Mouse (Mus musculus): Measurements from ENCODE around the gene Sardh. TPM values are rescaled to one million over a fixed set of nuclear protein-coding genes. Genes with fewer than 3 reads are reported as not detected.

The Sardh gene
- total RNA-seq, 1 experiment = 0.89 TPM

DNA sequence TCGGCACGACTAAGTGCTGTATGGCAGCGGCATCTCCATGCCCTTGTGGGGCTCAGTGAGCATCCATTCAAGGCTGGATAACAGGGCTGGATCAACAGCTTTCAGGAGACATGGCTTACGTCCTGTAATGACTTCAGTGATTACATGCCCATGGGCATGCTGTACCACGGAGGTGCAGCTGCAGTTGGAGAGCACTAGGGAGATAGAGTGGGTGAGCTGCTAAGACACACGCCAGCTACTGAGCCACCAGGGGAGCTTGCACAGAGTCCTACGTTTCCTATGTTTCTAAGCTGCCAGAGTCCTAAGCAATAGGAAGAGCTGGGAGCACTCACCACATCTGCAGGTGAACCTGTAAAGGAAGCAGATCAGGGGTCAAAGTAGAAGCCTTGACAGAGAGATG, 30.7 kb upstream of the Sardh start:
- no peak for TF ChIP-seq MAFK (IDR thresholded peaks at IDR 0.05; ENCODE audit: insufficient read depth, low read depth, low read length)
- TF ChIP-seq HCFC1 (IDR thresholded peaks at IDR 0.05; ENCODE audit: borderline replicate concordance, insufficient read depth, low read length) = no peak
- TF ChIP-seq CHD2 (IDR thresholded peaks at IDR 0.05; ENCODE audit: low read depth, low read length) = no peak
- no peak for TF ChIP-seq ZC3H11A (IDR thresholded peaks at IDR 0.05; ENCODE audit: borderline replicate concordance, low read depth, low read length)
- TF ChIP-seq ZNF384 (IDR thresholded peaks at IDR 0.05; ENCODE audit: low read depth, low read length) = no peak
- Histone ChIP-seq H3K36me3 (ENCODE audit: control insufficient read depth, insufficient read depth, low read length, poor library complexity, severe bottlenecking) (peaks cover 16% of the 10 kb centered on the region), H3K9ac (ENCODE audit: insufficient read depth, low read depth, low read length, poor library complexity, severe bottlenecking) (no peak overlapping the region), H3K27ac (ENCODE audit: insufficient read depth, low read depth, low read length, poor library complexity, severe bottlenecking) (no peak overlapping the region), H3K4me1 (ENCODE audit: control insufficient read depth in 2 of 2, insufficient read depth in 2 of 2, low read length in 2 of 2, poor library complexity in 1 of 2) (no peaks in the 10 kb centered on the region), H3K9me3 (ENCODE audit: control insufficient read depth, insufficient read depth, low read depth, low read length) (no peaks in the 10 kb centered on the region), H3K4me3 (ENCODE audit: insufficient read depth in 1 of 2, low read depth in 1 of 2, low read length in 2 of 2, poor library complexity in 1 of 2, severe bottlenecking in 1 of 2) (no peak overlapping the region)
- in situ Hi-C loops (cut with MboI; ENCODE audit: low sequenced_read_pairs in 2 of 2, unreplicated experiment in 2 of 2) = loop anchor here (25.0 kb wide), 1 partner anchor 483 kb away; no protein-coding TSS in a partner anchor
- DNase-seq (ENCODE audit: low read depth, low spot score) = no peak

DNA sequence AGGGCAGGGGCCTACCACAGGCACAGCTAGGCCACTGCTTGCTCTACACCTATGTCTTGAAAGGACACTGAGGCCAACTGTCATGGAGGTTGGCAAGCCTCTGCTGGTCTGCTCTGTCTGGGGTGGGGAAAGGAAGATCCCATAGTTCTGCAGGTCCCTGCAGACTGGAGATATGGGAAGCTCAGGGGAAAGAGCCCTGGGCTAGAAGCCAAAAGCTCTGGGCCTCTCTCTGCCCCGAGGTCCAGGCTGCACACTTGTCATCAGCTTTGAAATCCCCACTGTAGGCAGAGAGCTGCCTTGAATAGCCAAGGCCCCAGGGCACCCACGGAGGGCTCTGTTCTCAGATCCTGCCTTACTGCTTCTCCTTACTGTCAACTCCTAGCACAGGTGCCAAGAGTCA, 20.2 kb upstream of the Sardh start:
- in situ Hi-C loops (cut with MboI; ENCODE audit: low sequenced_read_pairs in 2 of 2, unreplicated experiment in 2 of 2) = no loop called here
- H3K4me3 ChIP-seq (ENCODE audit: insufficient read depth in 1 of 2, low read depth in 1 of 2, low read length in 2 of 2, poor library complexity in 1 of 2, severe bottlenecking in 1 of 2) = no peak overlapping the region
- H3K9ac ChIP-seq (ENCODE audit: insufficient read depth, low read depth, low read length, poor library complexity, severe bottlenecking) = no peak overlapping the region
- no peak for DNase-seq (ENCODE audit: low read depth, low spot score)
- no peak for TF ChIP-seq CHD2 (IDR thresholded peaks at IDR 0.05; ENCODE audit: low read depth, low read length)
- TF ChIP-seq HCFC1 (IDR thresholded peaks at IDR 0.05; ENCODE audit: borderline replicate concordance, insufficient read depth, low read length) = no peak
- no peak for TF ChIP-seq MAFK (IDR thresholded peaks at IDR 0.05; ENCODE audit: insufficient read depth, low read depth, low read length)
- TF ChIP-seq ZNF384 (IDR thresholded peaks at IDR 0.05; ENCODE audit: low read depth, low read length) = no peak
- TF ChIP-seq ZC3H11A (IDR thresholded peaks at IDR 0.05; ENCODE audit: borderline replicate concordance, low read depth, low read length) = no peak
- no peak overlapping the region for H3K27ac ChIP-seq (ENCODE audit: insufficient read depth, low read depth, low read length, poor library complexity, severe bottlenecking)
- no peaks in the 10 kb centered on the region for H3K4me1 ChIP-seq (ENCODE audit: control insufficient read depth in 2 of 2, insufficient read depth in 2 of 2, low read length in 2 of 2, poor library complexity in 1 of 2)
- peaks cover 11% of the 10 kb centered on the region; the same call in 1 of the 2 replicates for H3K36me3 ChIP-seq (ENCODE audit: control insufficient read depth, insufficient read depth, low read length, poor library complexity, severe bottlenecking)
- H3K9me3 ChIP-seq (ENCODE audit: control insufficient read depth, insufficient read depth, low read depth, low read length) = no peaks in the 10 kb centered on the region

DNA sequence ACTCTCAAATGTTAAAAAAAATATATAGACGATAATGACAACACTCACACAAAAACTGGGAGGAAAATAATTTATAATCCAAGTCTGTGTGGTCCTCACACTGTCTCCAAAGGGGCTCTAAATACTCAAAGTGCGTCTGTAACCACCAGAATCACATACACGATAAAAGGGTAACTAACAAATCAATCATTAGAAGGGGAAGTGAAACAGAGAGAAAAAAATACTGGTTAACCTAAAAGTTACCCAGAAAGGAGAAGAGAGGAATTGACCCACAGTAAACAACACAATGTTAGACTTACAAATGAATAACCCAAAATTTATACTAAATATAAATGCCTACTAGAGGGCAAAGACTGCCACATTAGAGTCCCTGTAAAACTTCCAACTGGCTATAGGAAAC, 17.7 kb upstream of the Sardh start:
- H3K36me3 ChIP-seq (ENCODE audit: control insufficient read depth, insufficient read depth, low read length, poor library complexity, severe bottlenecking) = peaks cover 3% of the 10 kb centered on the region; the same call in 1 of the 2 replicates
- in situ Hi-C loops (cut with MboI; ENCODE audit: low sequenced_read_pairs in 2 of 2, unreplicated experiment in 2 of 2) = no loop called here
- no peak overlapping the region for H3K9ac ChIP-seq (ENCODE audit: insufficient read depth, low read depth, low read length, poor library complexity, severe bottlenecking)
- no peaks in the 10 kb centered on the region for H3K9me3 ChIP-seq (ENCODE audit: control insufficient read depth, insufficient read depth, low read depth, low read length)
- no peak for DNase-seq (ENCODE audit: low read depth, low spot score)
- H3K27ac ChIP-seq (ENCODE audit: insufficient read depth, low read depth, low read length, poor library complexity, severe bottlenecking) = no peak overlapping the region
- H3K4me1 ChIP-seq (ENCODE audit: control insufficient read depth in 2 of 2, insufficient read depth in 2 of 2, low read length in 2 of 2, poor library complexity in 1 of 2) = no peaks in the 10 kb centered on the region
- no peak overlapping the region for H3K4me3 ChIP-seq (ENCODE audit: insufficient read depth in 1 of 2, low read depth in 1 of 2, low read length in 2 of 2, poor library complexity in 1 of 2, severe bottlenecking in 1 of 2)
- TF ChIP-seq MAFK (IDR thresholded peaks at IDR 0.05; ENCODE audit: insufficient read depth, low read depth, low read length) (no peak), HCFC1 (IDR thresholded peaks at IDR 0.05; ENCODE audit: borderline replicate concordance, insufficient read depth, low read length) (no peak), ZC3H11A (IDR thresholded peaks at IDR 0.05; ENCODE audit: borderline replicate concordance, low read depth, low read length) (no peak), ZNF384 (IDR thresholded peaks at IDR 0.05; ENCODE audit: low read depth, low read length) (no peak), CHD2 (IDR thresholded peaks at IDR 0.05; ENCODE audit: low read depth, low read length) (no peak)

DNA sequence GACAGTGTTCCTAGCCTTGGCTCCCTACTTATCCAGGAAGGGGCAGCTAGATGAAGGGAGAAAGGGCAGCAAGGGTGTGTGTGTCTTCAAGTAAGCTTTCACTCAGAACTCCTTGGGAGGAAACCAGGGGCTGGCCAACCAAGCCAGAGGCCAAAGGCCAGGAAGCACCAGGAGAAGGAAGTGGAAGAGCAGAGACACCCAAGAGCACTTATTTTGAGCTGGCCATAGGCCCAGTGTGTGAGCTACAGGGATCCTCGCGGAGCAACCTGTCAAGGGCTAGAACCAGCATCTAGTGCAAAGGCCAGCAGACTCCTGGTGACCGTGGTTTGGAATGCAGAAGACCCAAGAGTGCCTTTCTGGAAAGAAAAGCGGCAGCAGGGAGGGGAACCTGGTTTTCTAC, 14.8 kb upstream of the Sardh start:
- in situ Hi-C loops (cut with MboI; ENCODE audit: low sequenced_read_pairs in 2 of 2, unreplicated experiment in 2 of 2) = no loop called here
- Histone ChIP-seq H3K27ac (ENCODE audit: insufficient read depth, low read depth, low read length, poor library complexity, severe bottlenecking) (no peak overlapping the region), H3K4me1 (ENCODE audit: control insufficient read depth in 2 of 2, insufficient read depth in 2 of 2, low read length in 2 of 2, poor library complexity in 1 of 2) (no peaks in the 10 kb centered on the region), H3K9ac (ENCODE audit: insufficient read depth, low read depth, low read length, poor library complexity, severe bottlenecking) (no peak overlapping the region), H3K36me3 (ENCODE audit: control insufficient read depth, insufficient read depth, low read length, poor library complexity, severe bottlenecking) (peaks cover 3% of the 10 kb centered on the region; the same call in 1 of the 2 replicates), H3K4me3 (ENCODE audit: insufficient read depth in 1 of 2, low read depth in 1 of 2, low read length in 2 of 2, poor library complexity in 1 of 2, severe bottlenecking in 1 of 2) (no peak overlapping the region), H3K9me3 (ENCODE audit: control insufficient read depth, insufficient read depth, low read depth, low read length) (no peaks in the 10 kb centered on the region)
- TF ChIP-seq CHD2 (IDR thresholded peaks at IDR 0.05; ENCODE audit: low read depth, low read length) = no peak
- no peak for TF ChIP-seq ZC3H11A (IDR thresholded peaks at IDR 0.05; ENCODE audit: borderline replicate concordance, low read depth, low read length)
- no peak for TF ChIP-seq MAFK (IDR thresholded peaks at IDR 0.05; ENCODE audit: insufficient read depth, low read depth, low read length)
- TF ChIP-seq ZNF384 (IDR thresholded peaks at IDR 0.05; ENCODE audit: low read depth, low read length) = no peak
- DNase-seq (ENCODE audit: low read depth, low spot score) = no peak

DNA sequence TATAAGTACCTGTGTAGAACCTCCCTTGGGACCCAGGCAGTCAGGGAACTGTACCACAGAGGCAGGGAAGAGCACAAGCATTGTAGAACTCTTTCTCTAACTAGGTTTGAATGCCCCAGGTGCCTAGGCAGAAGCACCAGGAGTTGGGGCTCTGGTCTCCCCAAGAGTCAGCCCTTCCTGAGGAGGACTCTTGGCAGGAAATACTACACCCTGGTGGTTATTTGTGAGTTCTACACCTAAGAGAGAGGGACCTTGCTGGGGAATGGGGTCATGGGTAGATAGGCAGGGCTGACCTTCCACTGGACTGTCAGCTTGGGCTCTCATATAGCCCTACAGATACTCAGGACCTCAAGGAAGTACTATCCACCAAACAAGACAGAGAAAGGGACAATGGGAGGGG, 3.3 kb upstream of the Sardh start:
- no peaks in the 10 kb centered on the region for H3K9me3 ChIP-seq (ENCODE audit: control insufficient read depth, insufficient read depth, low read depth, low read length)
- no peak for TF ChIP-seq MAFK (IDR thresholded peaks at IDR 0.05; ENCODE audit: insufficient read depth, low read depth, low read length)
- TF ChIP-seq HCFC1 (IDR thresholded peaks at IDR 0.05; ENCODE audit: borderline replicate concordance, insufficient read depth, low read length) = no peak
- no peak for TF ChIP-seq ZC3H11A (IDR thresholded peaks at IDR 0.05; ENCODE audit: borderline replicate concordance, low read depth, low read length)
- TF ChIP-seq CHD2 (IDR thresholded peaks at IDR 0.05; ENCODE audit: low read depth, low read length) = no peak
- TF ChIP-seq ZNF384 (IDR thresholded peaks at IDR 0.05; ENCODE audit: low read depth, low read length) = no peak
- in situ Hi-C loops (cut with MboI; ENCODE audit: low sequenced_read_pairs in 2 of 2, unreplicated experiment in 2 of 2) = no loop called here
- no peak overlapping the region for H3K9ac ChIP-seq (ENCODE audit: insufficient read depth, low read depth, low read length, poor library complexity, severe bottlenecking)
- DNase-seq (ENCODE audit: low read depth, low spot score) = no peak
- H3K27ac ChIP-seq (ENCODE audit: insufficient read depth, low read depth, low read length, poor library complexity, severe bottlenecking) = no peak overlapping the region
- no peaks in the 10 kb centered on the region for H3K36me3 ChIP-seq (ENCODE audit: control insufficient read depth, insufficient read depth, low read length, poor library complexity, severe bottlenecking)
- no peaks in the 10 kb centered on the region for H3K4me1 ChIP-seq (ENCODE audit: control insufficient read depth in 2 of 2, insufficient read depth in 2 of 2, low read length in 2 of 2, poor library complexity in 1 of 2)
- H3K4me3 ChIP-seq (ENCODE audit: insufficient read depth in 1 of 2, low read depth in 1 of 2, low read length in 2 of 2, poor library complexity in 1 of 2, severe bottlenecking in 1 of 2) = no peak overlapping the region
